Mouse (Mus musculus): ENCODE measurements around the gene 4930447C04Rik.

The 4930447C04Rik gene

DNA sequence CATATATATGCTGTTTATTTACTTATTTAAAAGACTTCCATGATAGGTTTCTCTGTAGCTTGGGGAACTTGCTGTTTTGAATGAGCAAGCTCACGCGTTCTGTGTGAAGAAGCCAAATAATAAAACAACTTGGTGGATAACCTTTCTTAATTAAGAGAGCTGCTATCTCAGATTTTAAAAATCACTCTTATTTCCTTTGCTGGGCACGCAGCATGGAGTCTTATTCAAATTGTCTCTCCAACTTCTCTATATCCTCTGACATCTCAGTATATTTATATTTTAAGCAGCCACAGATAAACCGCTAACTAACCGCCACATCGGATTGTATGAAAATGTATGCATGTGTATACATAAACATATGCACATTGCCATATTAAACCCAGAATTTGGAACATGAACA lies 1.6 kb upstream of the 4930447C04Rik start:
- no peak for DNase-seq

DNA sequence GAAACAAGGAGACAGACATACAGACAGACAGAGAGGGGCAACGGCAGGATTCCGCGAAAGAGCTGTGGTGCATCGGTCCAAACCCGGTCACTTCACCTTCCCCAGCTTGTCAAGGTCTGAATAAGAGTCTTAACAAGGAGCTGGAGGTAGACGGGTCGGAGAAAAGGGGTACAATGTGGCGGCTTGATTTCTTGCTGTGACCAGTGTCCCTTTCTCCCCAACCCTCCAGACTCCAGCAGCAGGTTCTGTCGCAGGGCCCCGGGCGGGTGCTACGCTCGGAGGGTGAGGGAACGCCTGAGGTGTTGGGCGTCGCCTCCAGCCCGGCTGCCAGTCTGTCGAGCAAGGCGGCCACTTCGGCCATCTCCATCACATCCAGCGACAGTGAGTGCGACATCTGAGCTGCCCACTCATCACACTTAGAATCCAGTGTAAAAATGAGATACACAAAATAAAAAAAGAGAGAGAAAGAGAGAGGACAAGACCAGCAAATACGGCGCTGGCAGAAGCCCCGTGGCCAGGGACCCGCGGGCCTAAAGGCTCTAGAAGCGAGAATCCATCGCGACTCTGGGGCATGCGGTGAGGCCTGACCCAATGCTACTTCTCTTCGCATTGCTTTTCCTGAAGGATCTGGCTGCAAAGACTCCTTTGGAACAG lies 951 bp upstream of the 4930447C04Rik start:
- peak; percentile 57 for DNase-seq

DNA sequence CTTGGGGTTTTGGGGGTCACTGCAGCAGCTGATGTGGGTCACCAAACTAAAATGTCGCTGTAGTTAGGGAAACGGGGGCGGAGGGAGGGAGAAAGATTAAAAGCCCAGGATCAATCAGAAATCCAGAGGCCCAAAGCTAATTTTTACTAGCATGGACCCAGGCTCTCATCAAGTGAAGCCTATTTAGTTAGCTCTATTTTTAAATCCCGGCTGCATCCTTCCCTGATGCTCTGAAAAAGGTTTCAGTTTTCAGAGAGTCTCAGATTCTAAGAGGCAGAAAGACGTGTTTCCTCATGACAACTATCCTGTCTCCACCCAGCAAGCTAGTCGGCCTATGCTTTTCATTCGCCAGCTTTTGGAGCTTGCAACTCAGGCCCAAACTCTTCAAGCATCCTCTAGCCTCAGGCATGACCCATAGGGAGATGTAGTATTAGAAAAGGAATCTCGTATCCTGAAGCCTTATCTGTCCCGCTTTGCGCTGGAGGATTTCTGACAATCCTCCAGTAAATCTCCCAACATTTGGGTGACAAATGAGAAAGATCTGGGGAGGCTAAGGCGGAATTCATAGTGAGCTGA lies 336 bp upstream of the 4930447C04Rik start:
- peak; percentile 49 for DNase-seq

GRCm38 (mm10) chr12:72939616-72940015 lies 958 bp downstream of the 4930447C04Rik start, which contains the start of gene Six6:
TSS of gene Six6 (plus strand) at chr12:72939892.
- DNase-seq: peak; percentile 98

GRCm38 (mm10) chr12:72938600-72939490 lies 1.7 kb downstream of the 4930447C04Rik start:
- DNase-seq: peak; percentile 78

DNA sequence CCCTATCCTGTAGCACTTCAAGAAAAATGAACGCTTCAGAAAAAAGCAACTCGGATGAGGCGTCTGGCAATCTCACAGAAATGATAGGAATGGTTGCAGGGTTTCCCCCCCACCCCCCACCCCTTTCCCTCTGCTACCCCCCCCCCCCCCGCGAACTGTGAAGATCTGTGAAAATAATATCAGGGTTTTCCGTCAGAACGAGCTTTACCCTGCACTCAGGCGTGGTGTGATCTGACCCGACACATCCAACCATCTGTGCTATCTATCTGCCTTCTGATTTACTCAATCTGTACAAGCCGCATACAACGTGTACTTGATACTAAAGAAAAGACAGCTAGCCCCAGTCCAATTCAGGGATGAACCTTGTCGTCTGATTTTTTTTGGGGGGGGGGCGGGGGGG lies 2.4 kb downstream of the 4930447C04Rik start:
- DNase-seq: peak; percentile 93

- no peak for DNase-seq
Measured at GRCm38 (mm10) chr12:72937537-72938120, 2.9 kb downstream of the 4930447C04Rik start.

- DNase-seq: no peak
Measured at GRCm38 (mm10) chr12:72936751-72937150, 3.8 kb downstream of the 4930447C04Rik start.

DNA sequence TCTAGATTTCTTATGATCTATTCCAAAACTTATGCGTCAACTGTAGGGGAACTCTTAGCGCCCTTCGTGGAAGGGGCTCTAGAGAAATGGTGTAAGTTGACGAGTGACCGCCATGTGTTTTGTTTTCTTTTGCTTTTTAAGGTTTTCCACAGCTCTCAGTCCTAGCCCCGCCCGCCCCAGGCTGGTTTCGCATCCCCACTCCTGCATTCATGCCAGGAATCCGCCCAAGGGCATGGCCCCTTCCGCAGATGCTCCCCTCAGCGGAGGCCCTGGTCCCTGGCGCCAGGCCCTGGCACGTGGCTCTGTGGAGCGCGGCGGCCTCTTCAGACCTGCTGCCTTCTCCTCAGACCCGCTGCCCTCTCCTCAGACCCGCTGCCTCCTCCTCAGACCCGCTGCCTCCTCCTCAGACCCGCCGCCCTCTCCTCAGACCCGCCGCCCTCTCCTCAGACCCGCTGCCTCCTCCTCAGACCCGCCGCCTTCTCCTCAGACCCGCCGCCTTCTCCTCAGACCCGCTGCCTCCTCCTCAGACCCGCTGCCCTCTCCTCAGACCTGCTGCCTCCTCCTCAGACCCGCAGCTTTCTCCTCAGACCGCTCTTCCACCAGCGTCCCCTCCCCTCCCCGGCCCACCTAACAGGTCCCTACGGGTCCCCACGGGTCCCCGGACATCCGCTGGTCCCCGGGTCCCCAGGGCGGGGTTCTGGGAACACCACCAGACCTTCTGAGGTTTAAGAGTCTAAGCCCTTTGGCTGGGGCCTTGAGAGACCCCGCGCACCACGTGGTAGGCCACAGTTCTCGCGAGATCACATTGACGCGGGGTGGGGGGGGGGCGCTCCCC lies 23.2 kb downstream of the 4930447C04Rik start:
- DNase-seq: peak; percentile 71

- DNase-seq: peak; percentile 86
Measured at GRCm38 (mm10) chr12:72854377-72855032, 86.1 kb downstream of the 4930447C04Rik start.

- DNase-seq: no peak
Measured at GRCm38 (mm10) chr12:72853406-72854076, 87.0 kb downstream of the 4930447C04Rik start.

- DNase-seq: peak; percentile 77
Measured at GRCm38 (mm10) chr12:72852264-72852663, 88.3 kb downstream of the 4930447C04Rik start.

DNA sequence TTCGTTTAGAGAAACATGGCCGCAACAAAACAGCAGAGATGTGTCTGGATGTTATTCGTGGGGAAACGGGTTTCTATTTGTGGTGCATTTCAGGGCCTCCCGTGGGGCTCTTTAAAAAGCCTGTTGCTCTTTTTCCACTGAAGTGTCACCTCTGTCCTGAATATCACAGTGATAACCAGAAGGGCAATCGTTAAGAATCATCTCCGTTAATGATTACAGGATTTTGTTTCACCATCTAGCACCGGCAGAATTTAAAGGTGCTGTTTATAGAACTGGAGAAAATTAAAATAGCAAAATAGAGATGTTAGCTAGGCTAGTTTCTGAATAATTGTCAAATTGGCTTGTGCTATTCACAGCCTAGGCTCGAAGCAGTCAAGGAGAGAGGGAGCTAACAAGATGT lies 90.4 kb downstream of the 4930447C04Rik start:
- DNase-seq: no peak

DNA sequence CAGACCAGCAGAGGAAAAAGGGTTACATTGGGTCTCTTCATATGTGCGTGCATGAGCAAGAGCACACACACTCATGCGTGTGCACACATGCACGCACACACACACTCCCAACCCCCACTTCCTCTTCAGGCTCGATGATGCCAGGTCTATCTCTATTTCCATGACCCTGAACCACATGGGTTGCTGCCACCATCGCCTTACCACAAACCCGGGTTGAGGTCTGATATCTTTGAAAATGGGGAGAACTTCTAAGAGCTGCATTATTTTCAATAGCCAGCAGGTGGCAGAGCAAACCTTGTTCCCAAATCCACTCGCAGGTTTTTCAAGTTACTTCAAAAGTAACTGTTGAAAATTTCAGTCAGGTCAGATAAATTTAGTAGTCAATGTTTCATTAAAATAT lies 92.8 kb downstream of the 4930447C04Rik start:
- peak; percentile 87 for DNase-seq

GRCm38 (mm10) chr12:72845946-72846345 lies 94.6 kb downstream of the 4930447C04Rik start:
- DNase-seq: no peak

DNA sequence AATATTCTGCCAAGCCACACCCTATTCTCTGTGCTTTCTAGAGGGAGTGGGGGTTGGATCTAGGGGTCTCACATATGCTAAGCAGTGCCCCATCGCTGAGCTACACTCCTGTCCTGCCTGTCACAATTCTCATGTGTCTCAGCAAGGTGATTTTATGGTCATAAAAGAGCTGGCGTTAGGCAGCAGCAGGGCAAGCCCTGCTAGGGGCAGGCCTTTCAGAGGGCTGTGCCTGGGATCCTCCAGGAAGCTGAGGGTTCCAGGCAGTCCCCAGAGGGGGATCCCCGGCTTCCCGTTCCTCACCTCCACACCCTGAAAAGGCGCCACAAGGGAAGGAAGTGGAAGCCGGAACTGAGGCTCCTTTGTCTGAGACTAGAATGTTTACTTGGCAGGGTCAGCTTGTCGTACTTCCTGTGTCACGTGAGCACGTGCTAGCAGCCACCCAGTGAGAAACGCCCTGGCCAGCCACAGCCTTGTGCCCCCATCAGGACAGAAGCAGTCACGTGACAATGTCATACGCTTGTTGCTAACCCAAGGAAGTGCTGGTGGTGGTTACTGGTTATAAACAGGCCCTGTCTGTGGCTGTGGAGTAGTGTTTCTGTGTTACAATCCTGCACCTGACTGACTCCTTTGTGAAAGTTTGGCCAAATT lies 96.5 kb downstream of the 4930447C04Rik start:
- DNase-seq: peak; percentile 94

DNA sequence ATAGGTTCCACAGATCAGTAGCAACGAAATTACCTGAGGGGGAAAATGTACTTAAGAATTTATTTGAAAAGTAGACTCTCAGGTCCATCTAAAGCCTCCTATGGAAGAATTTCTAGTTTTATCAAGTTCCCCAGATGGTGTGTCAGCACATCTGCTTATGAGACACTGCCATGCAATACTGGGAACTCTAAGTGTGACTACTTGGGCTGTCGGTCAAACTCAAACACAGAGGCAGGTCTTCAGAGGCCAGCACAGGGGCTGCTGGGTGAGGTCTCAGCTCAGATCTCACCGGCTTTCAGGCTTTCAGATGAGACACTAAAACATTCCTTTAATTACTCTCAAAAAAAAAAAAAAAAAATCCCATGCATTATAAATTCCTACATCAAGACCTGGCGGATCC lies 97.0 kb downstream of the 4930447C04Rik start:
- DNase-seq: no peak

GRCm38 (mm10) chr12:72843135-72843534 lies 97.4 kb downstream of the 4930447C04Rik start:
- no peak for DNase-seq

GRCm38 (mm10) chr12:72841500-72841899 lies 99.1 kb downstream of the 4930447C04Rik start:
- DNase-seq: peak; percentile 54

DNA sequence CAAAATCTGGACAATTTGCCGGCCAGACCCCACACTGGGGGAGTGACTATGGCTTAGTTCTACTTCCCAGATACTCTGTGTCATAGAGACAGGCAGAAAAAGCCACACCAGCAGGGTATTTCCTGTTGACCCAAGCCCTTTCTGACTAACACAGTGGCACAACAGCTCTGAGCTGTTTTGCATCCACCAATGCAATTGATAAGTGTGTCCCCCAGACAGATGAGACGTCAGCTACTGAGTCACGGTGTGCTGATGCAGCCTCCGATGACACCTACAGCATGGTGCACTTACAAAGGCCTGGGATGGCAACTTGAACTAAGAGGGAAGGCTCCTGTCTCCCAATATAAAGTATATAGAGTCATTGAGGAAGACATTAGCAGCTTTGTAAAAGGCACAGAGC lies 103.3 kb downstream of the 4930447C04Rik start:
- no peak for DNase-seq

Data from retina, postnatal 1 day (tissue).